Mouse (Mus musculus) bone marrow macrophage, adult 2 months (primary cell): ENCODE data around the gene Tmbim1.

Source experiments
- CTCF ChIP-seq: IDR thresholded peaks from 2 replicates; pipeline ENCODE4 v1.5.1; 2012; ENCODE audit warnings: low read depth, mild to moderate bottlenecking, low read length, moderate library complexity
- POLR2A ChIP-seq: IDR thresholded peaks from 2 replicates; pipeline ENCODE4 v1.6.1; 2012; ENCODE audit warnings: mild to moderate bottlenecking, low read depth, low read length, borderline replicate concordance

- no peak for TF ChIP-seq POLR2A
- TF ChIP-seq CTCF: no peak
Observed at GRCm38 (mm10) chr1:74340361-74340764, 34.9 kb upstream of the Tmbim1 start.
